Mouse (Mus musculus): ENCODE measurements around the gene Igdcc4. TPM values are rescaled to one million over a fixed set of nuclear protein-coding genes. Genes with fewer than 3 reads are reported as not detected.
A peak's percentile ranks its signal among the peaks of the same experiment; 100 is the strongest.

The Igdcc4 gene
- polyA plus RNA-seq, 1 experiment, result not detected

- peaks cover 32% of the 10 kb centered on the region for H3K4me1 ChIP-seq (ENCODE audit: control insufficient read depth, insufficient read depth, low read length)
- H3K4me3 ChIP-seq (ENCODE audit: insufficient read depth, low read depth, low read length), result no peak overlapping the region
- H3K27ac ChIP-seq (ENCODE audit: insufficient read depth, low read depth, low read length), result no peak overlapping the region
- 47% methylated on average over 9 of the region's 9 CpGs for WGBS
- no peak for TF ChIP-seq CTCF (IDR thresholded peaks at IDR 0.05; ENCODE audit: insufficient read depth, low read depth, low read length)
- TF ChIP-seq POLR2A (IDR thresholded peaks at IDR 0.05; ENCODE audit: insufficient read depth, low read depth, low read length), result no peak
Measured at GRCm38 (mm10) chr9:65175939-65176871, 74.9 kb downstream of the Igdcc4 start.

GRCm38 (mm10) chr9:65177497-65177896 lies 76.2 kb downstream of the Igdcc4 start:
- no peak overlapping the region for H3K27ac ChIP-seq (ENCODE audit: insufficient read depth, low read depth, low read length)
- 71% methylated on average over 3 of the region's 3 CpGs for WGBS
- peaks cover 32% of the 10 kb centered on the region for H3K4me1 ChIP-seq (ENCODE audit: control insufficient read depth, insufficient read depth, low read length)
- H3K4me3 ChIP-seq (ENCODE audit: insufficient read depth, low read depth, low read length), result no peak overlapping the region
- TF ChIP-seq CTCF (IDR thresholded peaks at IDR 0.05; ENCODE audit: insufficient read depth, low read depth, low read length) (no peak), POLR2A (IDR thresholded peaks at IDR 0.05; ENCODE audit: insufficient read depth, low read depth, low read length) (no peak)

GRCm38 (mm10) chr9:65177912-65178311 lies 76.6 kb downstream of the Igdcc4 start:
- Histone ChIP-seq H3K27ac (ENCODE audit: insufficient read depth, low read depth, low read length) (no peak overlapping the region), H3K4me3 (ENCODE audit: insufficient read depth, low read depth, low read length) (no peak overlapping the region), H3K4me1 (ENCODE audit: control insufficient read depth, insufficient read depth, low read length) (peaks cover 32% of the 10 kb centered on the region)
- TF ChIP-seq CTCF (IDR thresholded peaks at IDR 0.05; ENCODE audit: insufficient read depth, low read depth, low read length), result no peak
- TF ChIP-seq POLR2A (IDR thresholded peaks at IDR 0.05; ENCODE audit: insufficient read depth, low read depth, low read length), result no peak
- 77% methylated on average over 10 of the region's 10 CpGs for WGBS

- TF ChIP-seq CTCF (IDR thresholded peaks at IDR 0.05; ENCODE audit: insufficient read depth, low read depth, low read length) (no peak), POLR2A (IDR thresholded peaks at IDR 0.05; ENCODE audit: insufficient read depth, low read depth, low read length) (no peak)
- WGBS, result 22% methylated on average over 22 of the region's 22 CpGs
- Histone ChIP-seq H3K27ac (ENCODE audit: insufficient read depth, low read depth, low read length) (peak overlapping the region; percentile 7; the same call in 1 of the 2 replicates), H3K4me1 (ENCODE audit: control insufficient read depth, insufficient read depth, low read length) (peaks cover 32% of the 10 kb centered on the region), H3K4me3 (ENCODE audit: insufficient read depth, low read depth, low read length) (peak overlapping the region; percentile 12; the same call in 1 of the 2 replicates)
Measured at GRCm38 (mm10) chr9:65178336-65179213, 77.3 kb downstream of the Igdcc4 start.

- 51% methylated on average over 17 of the region's 17 CpGs for WGBS
- peaks cover 32% of the 10 kb centered on the region for H3K4me1 ChIP-seq (ENCODE audit: control insufficient read depth, insufficient read depth, low read length)
- H3K27ac ChIP-seq (ENCODE audit: insufficient read depth, low read depth, low read length), result no peak overlapping the region
- TF ChIP-seq POLR2A (IDR thresholded peaks at IDR 0.05; ENCODE audit: insufficient read depth, low read depth, low read length), result no peak
- TF ChIP-seq CTCF (IDR thresholded peaks at IDR 0.05; ENCODE audit: insufficient read depth, low read depth, low read length), result no peak
- no peak overlapping the region for H3K4me3 ChIP-seq (ENCODE audit: insufficient read depth, low read depth, low read length)
Measured at GRCm38 (mm10) chr9:65179817-65180624, 78.7 kb downstream of the Igdcc4 start.

Other genes starting within 250 kb of the Igdcc4 start
- not detected in 2 replicates for gene Slc24a1, start 149.9 kb upstream of the Igdcc4 start, polyA plus RNA-seq (2012; ENCODE audit: insufficient read depth, insufficient read length, low replicate concordance, missing spikeins)
- gene Ints14, start 140.6 kb upstream of the Igdcc4 start, polyA plus RNA-seq (2012; ENCODE audit: insufficient read depth, insufficient read length, low replicate concordance, missing spikeins), result not detected in 2 replicates
- gene Hacd3, start 79.8 kb upstream of the Igdcc4 start, polyA plus RNA-seq (2012; ENCODE audit: insufficient read depth, insufficient read length, low replicate concordance, missing spikeins), result 150 TPM in 1 of 2 replicates, not detected in the other
- gene Dpp8, start 69.1 kb upstream of the Igdcc4 start, polyA plus RNA-seq (2012; ENCODE audit: insufficient read depth, insufficient read length, low replicate concordance, missing spikeins), result 403 TPM in 1 of 2 replicates, not detected in the other
- gene Igdcc3, start 39.7 kb downstream of the Igdcc4 start, polyA plus RNA-seq (2012; ENCODE audit: insufficient read depth, insufficient read length, low replicate concordance, missing spikeins), result not detected in 2 replicates
- gene Parp16, start 93.9 kb downstream of the Igdcc4 start, polyA plus RNA-seq (2012; ENCODE audit: insufficient read depth, insufficient read length, low replicate concordance, missing spikeins), result not detected in 2 replicates
- not detected in 2 replicates for gene Cilp, start 163.7 kb downstream of the Igdcc4 start, polyA plus RNA-seq (2012; ENCODE audit: insufficient read depth, insufficient read length, low replicate concordance, missing spikeins)
- gene Clpx, start 192.8 kb downstream of the Igdcc4 start, polyA plus RNA-seq (2012; ENCODE audit: insufficient read depth, insufficient read length, low replicate concordance, missing spikeins), result not detected in 2 replicates
- not detected in 2 replicates for gene Pdcd7, start 244.6 kb downstream of the Igdcc4 start, polyA plus RNA-seq (2012; ENCODE audit: insufficient read depth, insufficient read length, low replicate concordance, missing spikeins)